Mouse (Mus musculus) ovary, postnatal 10 days (tissue): Measurements from ENCODE around the gene Gm340.

Experiments used
- DNase-seq: peaks from one replicate; pipeline ENCODE4 v3.0.0; 2022; ENCODE audit warnings: low spot score

Gm340 gene

DNA sequence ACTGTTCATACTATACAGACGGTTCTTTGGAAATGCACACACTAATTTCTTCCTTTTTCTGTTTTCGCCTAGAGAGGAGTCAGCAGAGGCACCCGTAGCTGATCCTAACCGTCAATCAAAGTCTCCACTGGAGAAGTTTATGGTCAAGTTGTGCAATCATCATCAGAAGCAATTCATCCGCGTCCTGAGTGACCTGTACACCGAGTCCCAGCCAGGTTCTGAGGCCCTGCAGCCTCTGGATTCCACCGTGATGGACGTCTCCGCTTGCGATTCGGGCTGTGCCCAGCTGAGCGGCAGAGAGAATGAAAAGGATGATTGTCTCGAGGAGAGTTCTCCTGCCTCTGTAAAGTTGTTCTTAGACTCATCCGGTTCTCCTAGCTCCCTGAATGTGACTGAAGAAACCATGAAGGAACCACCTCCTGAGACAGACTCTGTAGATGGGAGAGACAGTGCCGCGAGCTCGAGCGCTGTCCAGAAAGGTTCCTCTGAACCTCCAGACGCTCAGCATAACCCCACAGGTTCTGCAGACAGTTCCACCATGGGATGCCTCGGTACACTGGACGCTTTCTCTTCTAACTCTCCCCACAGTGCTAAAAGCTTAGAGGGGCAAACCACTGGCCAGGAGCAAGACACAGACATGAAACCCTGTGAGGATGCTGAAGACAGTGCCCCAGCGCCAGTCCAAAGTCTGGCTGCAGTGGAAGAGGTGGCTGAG is at the start of gene Gm340:
Gene Gm340, plus strand, starts transcription at position 665 of the 715 bp plus-strand sequence.
- no peak for DNase-seq

DNA sequence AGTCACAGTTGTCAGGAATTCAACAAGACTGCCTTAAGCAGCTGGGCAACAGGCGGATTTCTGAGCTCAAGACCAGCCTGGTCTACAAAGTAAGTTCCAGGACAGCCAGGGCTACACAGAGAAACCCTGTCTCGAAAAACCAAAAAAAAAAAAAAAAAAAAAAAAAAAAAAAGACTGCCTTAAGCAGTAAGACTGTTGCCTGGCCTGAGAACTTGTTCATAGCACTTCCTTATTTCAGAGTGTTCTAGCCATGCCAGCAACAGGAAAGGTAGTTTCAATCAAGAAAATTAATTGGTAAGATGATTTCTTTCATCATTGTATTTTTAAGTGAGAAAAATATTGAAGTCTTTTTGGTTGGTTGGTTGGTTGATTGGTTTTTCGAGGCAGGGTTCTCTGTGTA is 48.1 kb upstream of the Gm340 start:
- no peak for DNase-seq

- no peak for DNase-seq
These were observed 25.2 kb upstream of the Gm340 start for GRCm38 (mm10) chr19:41556981-41557380.

- DNase-seq, result no peak
These were observed 24.7 kb upstream of the Gm340 start for GRCm38 (mm10) chr19:41557491-41557890.

GRCm38 (mm10) chr19:41558891-41559486 is 23.2 kb upstream of the Gm340 start:
- no peak for DNase-seq

DNA sequence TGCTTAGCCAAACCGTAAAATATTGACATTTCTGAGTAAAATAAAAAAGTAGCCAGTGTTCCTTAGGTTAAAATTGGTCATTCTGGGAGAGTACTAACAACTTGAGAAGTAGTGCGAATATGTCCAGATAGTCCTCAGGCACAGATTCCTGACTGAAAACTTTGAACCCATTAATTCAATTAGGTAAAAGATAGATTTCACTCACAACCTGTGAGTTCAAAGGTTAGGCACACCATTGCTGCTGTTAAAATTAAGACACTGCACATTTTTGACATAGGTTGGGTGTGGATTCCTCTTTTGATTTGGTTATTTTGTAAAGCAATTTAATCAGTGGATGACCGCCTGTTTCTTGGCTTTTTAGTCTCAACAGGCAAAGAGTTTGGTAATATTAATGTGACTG is 21.3 kb upstream of the Gm340 start:
- no peak for DNase-seq

DNA sequence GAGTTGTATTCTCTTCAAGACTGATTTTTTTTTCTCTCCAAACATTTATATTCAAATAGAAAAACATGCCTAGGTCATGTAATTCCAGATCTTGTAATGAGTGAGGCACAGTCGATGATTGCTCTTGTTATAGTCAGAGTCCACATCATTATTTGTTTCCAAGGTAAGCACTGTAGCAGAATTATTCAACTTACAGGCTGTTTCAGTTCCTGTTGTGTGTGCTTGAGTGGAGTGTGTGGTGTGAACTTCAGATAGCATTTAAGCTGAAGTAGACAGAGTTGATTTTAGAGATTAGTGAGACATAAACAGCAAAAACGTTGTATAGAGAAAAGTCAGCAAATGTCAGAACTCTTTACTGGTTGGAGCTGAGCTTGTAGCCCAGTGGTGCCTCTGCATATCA is 13.4 kb upstream of the Gm340 start:
- DNase-seq, result no peak

DNA sequence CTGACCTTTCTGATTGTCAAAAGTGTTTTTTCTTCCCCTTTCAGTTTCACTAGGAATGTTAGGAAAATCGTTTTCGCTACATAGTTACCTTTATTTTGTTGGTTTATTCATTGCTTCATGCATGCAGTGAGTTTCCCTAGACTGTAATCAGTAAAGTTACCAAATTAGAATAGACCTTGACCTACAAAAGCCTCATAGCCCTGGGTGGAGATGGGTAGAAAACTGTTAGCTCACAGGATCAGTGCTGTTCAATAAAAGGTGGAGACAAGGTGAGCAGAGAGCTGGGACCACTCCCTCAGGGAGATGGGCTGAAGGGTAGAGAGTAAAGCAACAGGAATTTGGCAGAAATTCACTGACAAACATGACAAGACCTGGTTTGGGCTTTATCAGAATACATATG is 8.5 kb upstream of the Gm340 start:
- no peak for DNase-seq

DNA sequence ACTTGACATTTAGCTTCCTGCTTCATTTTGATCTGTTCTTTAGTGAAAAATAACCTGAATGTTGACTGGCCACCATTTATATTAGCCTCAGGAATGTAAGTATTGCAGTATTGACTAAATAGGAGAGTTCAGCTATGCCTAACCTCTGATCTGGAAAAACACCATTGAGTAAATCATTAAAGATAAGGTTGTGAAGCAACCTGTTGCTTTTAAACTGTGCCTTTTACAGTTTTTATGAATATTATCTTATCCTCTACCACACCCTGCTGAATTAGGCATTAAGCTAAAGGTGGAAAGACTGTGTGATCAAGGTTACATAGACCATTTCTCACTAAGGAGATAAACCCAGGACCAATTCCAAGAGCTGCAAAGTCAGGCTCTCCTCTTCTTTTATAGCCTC is 4.6 kb upstream of the Gm340 start:
- no peak for DNase-seq

- no peak for DNase-seq
These were observed 2.8 kb upstream of the Gm340 start for GRCm38 (mm10) chr19:41579311-41579920.

GRCm38 (mm10) chr19:41582918-41583514 is 846 bp downstream of the Gm340 start:
- DNase-seq, result no peak

- no peak for DNase-seq
These were observed 4.6 kb downstream of the Gm340 start for GRCm38 (mm10) chr19:41586752-41587151.

GRCm38 (mm10) chr19:41587431-41588222 is 5.5 kb downstream of the Gm340 start:
- no peak for DNase-seq

- no peak for DNase-seq
These were observed 6.9 kb downstream of the Gm340 start for GRCm38 (mm10) chr19:41589026-41589425.

- DNase-seq, result no peak
These were observed 7.5 kb downstream of the Gm340 start for GRCm38 (mm10) chr19:41589681-41590080.

GRCm38 (mm10) chr19:41591808-41592207 is 9.6 kb downstream of the Gm340 start:
- no peak for DNase-seq

- DNase-seq, result no peak
These were observed 15.2 kb downstream of the Gm340 start for GRCm38 (mm10) chr19:41597170-41597894.

- no peak for DNase-seq
These were observed 18.5 kb downstream of the Gm340 start for GRCm38 (mm10) chr19:41600647-41601046.

DNA sequence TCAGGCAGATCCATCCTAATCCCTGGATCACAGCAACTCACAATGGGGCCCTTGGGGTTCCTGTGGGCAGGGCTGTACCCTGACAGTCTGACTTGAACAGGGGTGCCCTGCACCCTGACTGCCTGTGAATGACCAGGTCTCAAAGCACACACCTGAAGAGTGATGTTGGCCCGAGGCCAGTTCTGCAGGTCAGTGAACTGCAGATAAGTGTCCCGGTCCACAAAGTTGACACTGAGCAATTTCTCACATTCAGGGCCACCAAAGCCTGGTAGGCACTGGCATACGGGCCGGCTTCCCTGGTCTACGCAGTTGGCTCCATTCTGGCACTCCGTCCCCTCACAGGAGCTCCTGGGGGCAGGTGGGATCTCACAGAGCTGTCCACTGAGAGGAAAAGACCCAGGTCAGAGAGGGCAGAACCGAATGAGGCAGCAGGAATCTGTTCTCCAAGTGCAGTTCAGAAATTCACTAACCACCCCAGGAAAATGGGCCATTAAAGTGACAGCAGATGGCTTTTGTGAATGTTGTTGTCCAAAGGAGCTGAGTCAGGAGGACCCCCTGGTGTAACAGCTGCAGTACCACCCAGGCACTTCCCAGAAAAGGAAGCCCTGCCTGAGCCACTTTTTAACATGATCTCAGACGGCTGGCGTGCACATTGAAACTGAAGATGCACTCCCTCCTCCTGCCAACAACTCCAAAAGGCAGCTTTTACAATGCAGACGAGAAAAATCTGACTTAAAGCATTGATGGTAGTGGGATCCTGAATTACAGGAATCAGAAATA is 24.2 kb downstream of the Gm340 start:
- DNase-seq, result no peak

DNA sequence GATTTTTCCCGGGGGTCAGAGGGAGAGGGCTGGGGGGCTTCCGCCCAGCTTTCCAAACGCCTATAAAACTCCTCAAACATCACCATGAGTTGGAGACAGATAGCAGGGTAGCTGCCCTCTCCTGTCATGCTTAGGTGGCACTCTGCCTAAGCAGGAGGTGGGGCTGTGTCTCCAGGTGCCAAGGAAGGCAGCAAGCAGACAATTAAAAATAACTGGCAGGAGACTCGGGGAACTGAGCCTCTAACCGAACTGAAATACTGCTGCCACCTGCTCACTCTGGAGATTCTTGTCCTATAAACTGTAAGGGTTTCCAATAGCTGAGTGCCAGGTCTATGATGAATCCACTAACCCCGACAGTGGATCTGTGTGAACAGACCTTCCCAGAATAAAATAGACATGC is 29.5 kb downstream of the Gm340 start:
- DNase-seq, result no peak
